Mouse (Mus musculus) intestine, embryonic 16.5 days (tissue): Measurements from ENCODE around the gene Magi1. TPM values are rescaled to one million over a fixed set of nuclear protein-coding genes. Genes with fewer than 3 reads are reported as not detected.

Experiments used
- ATAC-seq: fragments of 200-750 bp; cut with Nextera tagmentation; 2 replicates; pipeline ENCODE4 v1.8.0; 2017; ENCODE audit warnings: moderate TSS enrichment, moderate library complexity
- H3K27ac ChIP-seq: fragments of 300-500 bp; sonication (generic); 2 replicates; pipeline ENCODE4 v1.5.1; 2014; ENCODE audit warnings: mild to moderate bottlenecking, low read length
- H3K27me3 ChIP-seq: fragments of 300-500 bp; sonication (generic); replicated peaks from 2 replicates; pipeline ENCODE4 v1.6.1; 2014; ENCODE audit warnings: low read length, control low read depth, mixed read lengths; ENCODE audit not compliant: control insufficient read depth, insufficient read depth
- H3K36me3 ChIP-seq: fragments of 300-500 bp; sonication (generic); 2 replicates; pipeline ENCODE4 v1.6.1; 2014; ENCODE audit warnings: low read length, control low read depth; ENCODE audit not compliant: control insufficient read depth, insufficient read depth
- H3K4me1 ChIP-seq: fragments of 300-500 bp; sonication (generic); 2 replicates; pipeline ENCODE4 v1.6.1; 2014; ENCODE audit warnings: low read length, control low read depth, mixed read lengths; ENCODE audit not compliant: control insufficient read depth, insufficient read depth
- H3K4me2 ChIP-seq: fragments of 300-500 bp; sonication (generic); 2 replicates; pipeline ENCODE4 v1.6.1; 2014; ENCODE audit warnings: low read depth, low read length, control low read depth
- H3K4me3 ChIP-seq: fragments of 300-500 bp; sonication (generic); 2 replicates; pipeline ENCODE4 v1.5.1; 2014; ENCODE audit warnings: mild to moderate bottlenecking, low read length
- H3K9ac ChIP-seq: fragments of 300-500 bp; sonication (generic); 2 replicates; pipeline ENCODE4 v1.6.1; 2014; ENCODE audit warnings: low read depth, low read length
- H3K9me3 ChIP-seq: fragments of 300-500 bp; sonication (generic); 2 replicates; pipeline ENCODE4 v1.6.1; 2016; ENCODE audit warnings: low read length, control low read depth; ENCODE audit not compliant: control insufficient read depth
- WGBS: fragments of 180-500 bp; shearing (Covaris S2); extraction: QIAGEN DNeasy Blood & Tissue Kit; methylation state at CpG from one replicate; pipeline ENCODE4 v1.1.7; 2014; 5-methylcytosine and 5-hydroxymethylcytosine counted together
- polyA plus RNA-seq: library from polyadenylated mRNA; unstranded; fragments of >200 nt; fragmentation: Nextera tagmentation; extraction: Ambion mirVana; gene quantifications from 2 replicates; pipeline ENCODE4 v1.2.1, GENCODE M21; 2015

Magi1 gene
- polyA plus RNA-seq, 1 experiment from 2014 or later, result 6.7 TPM

- Histone ChIP-seq H3K4me3 (no peak overlapping the region), H3K27ac (no peak overlapping the region), H3K36me3 (no peaks in the 10 kb centered on the region), H3K4me2 (no peak overlapping the region), H3K9me3 (0 out of 2 replicates have a peak, but pooled peaks cover 3% of the 10 kb centered on the region), H3K9ac (no peak overlapping the region), H3K27me3 (no peaks in the 10 kb centered on the region), H3K4me1 (no peaks in the 10 kb centered on the region)
- ATAC-seq, result no peak
- 83% methylated on average over 3 of the region's 3 CpGs for WGBS
These were observed 143.7 kb downstream of the Magi1 start for GRCm38 (mm10) chr6:94139952-94140414.

GRCm38 (mm10) chr6:94136693-94137092 is 147.0 kb downstream of the Magi1 start:
- no peak overlapping the region for H3K27ac ChIP-seq
- no peak overlapping the region for H3K4me3 ChIP-seq
- no peak overlapping the region for H3K4me2 ChIP-seq
- H3K36me3 ChIP-seq, result no peaks in the 10 kb centered on the region
- ATAC-seq, result no peak
- no peaks in the 10 kb centered on the region for H3K27me3 ChIP-seq
- H3K9me3 ChIP-seq, result no peaks in the 10 kb centered on the region
- 75% methylated on average over 3 of the region's 3 CpGs for WGBS
- no peaks in the 10 kb centered on the region for H3K4me1 ChIP-seq
- no peak overlapping the region for H3K9ac ChIP-seq

GRCm38 (mm10) chr6:94134159-94134558 is 149.6 kb downstream of the Magi1 start:
- H3K4me3 ChIP-seq, result no peak overlapping the region
- no peak overlapping the region for H3K27ac ChIP-seq
- no peaks in the 10 kb centered on the region for H3K9me3 ChIP-seq
- no peak overlapping the region for H3K4me2 ChIP-seq
- no peaks in the 10 kb centered on the region for H3K36me3 ChIP-seq
- no peaks in the 10 kb centered on the region for H3K27me3 ChIP-seq
- H3K4me1 ChIP-seq, result peaks cover 8% of the 10 kb centered on the region; the same call in 1 of the 2 replicates
- ATAC-seq, result no peak
- H3K9ac ChIP-seq, result no peak overlapping the region
- WGBS, result 79% methylated on average over 5 of the region's 5 CpGs

GRCm38 (mm10) chr6:94131999-94132398 is 151.7 kb downstream of the Magi1 start:
- H3K4me1 ChIP-seq, result peaks cover 15% of the 10 kb centered on the region
- H3K4me2 ChIP-seq, result no peak overlapping the region
- WGBS, result 50% methylated on average over 4 of the region's 4 CpGs
- H3K27me3 ChIP-seq, result no peaks in the 10 kb centered on the region
- no peak overlapping the region for H3K9ac ChIP-seq
- H3K27ac ChIP-seq, result no peak overlapping the region
- no peak for ATAC-seq
- H3K4me3 ChIP-seq, result no peak overlapping the region
- H3K36me3 ChIP-seq, result no peaks in the 10 kb centered on the region
- H3K9me3 ChIP-seq, result no peaks in the 10 kb centered on the region

GRCm38 (mm10) chr6:94130389-94130788 is 153.3 kb downstream of the Magi1 start:
- no peak overlapping the region for H3K9ac ChIP-seq
- H3K36me3 ChIP-seq, result no peaks in the 10 kb centered on the region
- no peak overlapping the region for H3K4me3 ChIP-seq
- WGBS, result 37% methylated on average over 5 of the region's 5 CpGs
- ATAC-seq, result peak; percentile 79
- no peak overlapping the region for H3K4me2 ChIP-seq
- no peak overlapping the region for H3K27ac ChIP-seq
- no peaks in the 10 kb centered on the region for H3K9me3 ChIP-seq
- H3K4me1 ChIP-seq, result peaks cover 15% of the 10 kb centered on the region
- no peaks in the 10 kb centered on the region for H3K27me3 ChIP-seq

GRCm38 (mm10) chr6:94126763-94127162 is 157.0 kb downstream of the Magi1 start:
- no peak overlapping the region for H3K9ac ChIP-seq
- 61% methylated on average over 4 of the region's 4 CpGs for whole genome bisulfite sequencing

GRCm38 (mm10) chr6:94125144-94125543 is 158.6 kb downstream of the Magi1 start:
- Histone ChIP-seq H3K9me3 (no peaks in the 10 kb centered on the region), H3K27ac (no peak overlapping the region), H3K4me2 (no peak overlapping the region), H3K36me3 (no peaks in the 10 kb centered on the region), H3K4me3 (no peak overlapping the region), H3K27me3 (no peaks in the 10 kb centered on the region), H3K4me1 (peaks cover 19% of the 10 kb centered on the region), H3K9ac (no peak overlapping the region)
- peak; percentile 47; the same call in 1 of the 2 replicates for ATAC-seq
- 31% methylated on average over 6 of the region's 6 CpGs for WGBS

More at GRCm38 (mm10) chr6:94126763-94127162, 157.0 kb downstream of the Magi1 start:
- no peak overlapping the region for H3K4me2 ChIP-seq
- ATAC-seq, result no peak
- no peak overlapping the region for H3K27ac ChIP-seq
- no peaks in the 10 kb centered on the region for H3K27me3 ChIP-seq
- peaks cover 19% of the 10 kb centered on the region for H3K4me1 ChIP-seq
- H3K4me3 ChIP-seq, result no peak overlapping the region
- no peaks in the 10 kb centered on the region for H3K36me3 ChIP-seq
- H3K9me3 ChIP-seq, result no peaks in the 10 kb centered on the region

- H3K4me2 ChIP-seq, result no peak overlapping the region
- no peak overlapping the region for H3K9ac ChIP-seq
- no peak overlapping the region for H3K4me3 ChIP-seq
- no peak for ATAC-seq
- no peaks in the 10 kb centered on the region for H3K36me3 ChIP-seq
- H3K27me3 ChIP-seq, result no peaks in the 10 kb centered on the region
- H3K9me3 ChIP-seq, result no peaks in the 10 kb centered on the region
- H3K4me1 ChIP-seq, result peaks cover 13% of the 10 kb centered on the region
- no peak overlapping the region for H3K27ac ChIP-seq
- 39% methylated on average over 2 of the region's 2 CpGs for WGBS
These were observed 159.4 kb downstream of the Magi1 start for GRCm38 (mm10) chr6:94124279-94124678.

GRCm38 (mm10) chr6:94122566-94123150 is 161.1 kb downstream of the Magi1 start:
- WGBS, result 67% methylated on average over 8 of the region's 8 CpGs
- Histone ChIP-seq H3K9ac (no peak overlapping the region), H3K9me3 (no peaks in the 10 kb centered on the region), H3K27ac (no peak overlapping the region), H3K4me1 (peaks cover 4% of the 10 kb centered on the region; the same call in 1 of the 2 replicates), H3K27me3 (no peaks in the 10 kb centered on the region), H3K36me3 (no peaks in the 10 kb centered on the region), H3K4me2 (no peak overlapping the region), H3K4me3 (no peak overlapping the region)
- no peak for ATAC-seq

GRCm38 (mm10) chr6:94121488-94121887 is 162.2 kb downstream of the Magi1 start:
- no peaks in the 10 kb centered on the region for H3K9me3 ChIP-seq
- H3K27me3 ChIP-seq, result no peaks in the 10 kb centered on the region
- H3K4me2 ChIP-seq, result no peak overlapping the region
- H3K4me3 ChIP-seq, result no peak overlapping the region
- H3K27ac ChIP-seq, result no peak overlapping the region
- no peaks in the 10 kb centered on the region for H3K36me3 ChIP-seq
- 45% methylated on average over 5 of the region's 5 CpGs for WGBS
- H3K4me1 ChIP-seq, result peaks cover 4% of the 10 kb centered on the region; the same call in 1 of the 2 replicates
- no peak for ATAC-seq
- H3K9ac ChIP-seq, result no peak overlapping the region
